Mouse (Mus musculus) MEL (cell line): ENCODE measurements around the gene 1700021F05Rik. TPM values are rescaled to one million over a fixed set of nuclear protein-coding genes. Genes with fewer than 3 reads are reported as not detected.

Source experiments
- DNase-seq: peaks from one replicate; pipeline ENCODE4 v3.0.0; 2011; ENCODE audit warnings: low read depth, low spot score
- H3K27ac ChIP-seq: 2 replicates; pipeline ENCODE4 v1.5.1; 2012; ENCODE audit warnings: low read depth, mild to moderate bottlenecking, control low read depth, low read length, moderate library complexity; ENCODE audit not compliant: control insufficient read depth
- H3K27me3 ChIP-seq, 2 experiments: fragments of 150-350 bp in 1 of 2; sonication (generic) in 1 of 2; 2 replicates each; pipeline ENCODE4 v1.6.1; 2012; ENCODE audit warnings: low read length in 2 of 2, mild to moderate bottlenecking in 2 of 2, improper control_type of control experiment in 1 of 2, moderate library complexity in 1 of 2; ENCODE audit not compliant: insufficient read depth in 2 of 2, control insufficient read depth in 1 of 2
- H3K36me3 ChIP-seq, 2 experiments: 2 replicates each; pipeline ENCODE4 v1.6.1; 2012 to 2014; ENCODE audit warnings: low read length in 2 of 2, improper control_type of control experiment in 1 of 2, inconsistent platforms in 1 of 2, mild to moderate bottlenecking in 1 of 2; ENCODE audit not compliant: insufficient read depth in 2 of 2, control insufficient read depth in 1 of 2
- H3K4me1 ChIP-seq, 2 experiments: fragments of 150-350 bp in 1 of 2; sonication (generic) in 1 of 2; 2 replicates each; pipeline ENCODE4 v1.6.1; 2012; ENCODE audit warnings: low read length in 2 of 2, improper control_type of control experiment in 1 of 2, mild to moderate bottlenecking in 1 of 2; ENCODE audit not compliant: insufficient read depth in 2 of 2, control insufficient read depth in 1 of 2
- H3K4me3 ChIP-seq, 2 experiments: fragments of 150-350 bp in 1 of 2; sonication (generic) in 1 of 2; 2 replicates each; pipeline ENCODE4 v1.5.1; 2012; ENCODE audit warnings: low read depth in 2 of 2, low read length in 2 of 2, mild to moderate bottlenecking in 2 of 2, moderate library complexity in 2 of 2, control low read depth in 1 of 2, improper control_type of control experiment in 1 of 2; ENCODE audit not compliant: control insufficient read depth in 1 of 2, insufficient read depth in 1 of 2
- H3K79me2 ChIP-seq: 2 replicates; pipeline ENCODE4 v1.6.1; 2012; ENCODE audit warnings: mild to moderate bottlenecking, low read length, moderate library complexity; ENCODE audit not compliant: control insufficient read depth, poor library complexity, insufficient read depth
- H3K9ac ChIP-seq: 2 replicates; pipeline ENCODE4 v1.6.1; 2012; ENCODE audit warnings: low read depth, mild to moderate bottlenecking, control low read depth, low read length, moderate library complexity; ENCODE audit not compliant: control insufficient read depth, poor library complexity, severe bottlenecking
- H3K9me3 ChIP-seq: fragments of 150-350 bp; sonication (generic); replicated peaks from 2 replicates; pipeline ENCODE4 v1.6.1; 2012; ENCODE audit warnings: mild to moderate bottlenecking, low read length, improper control_type of control experiment, moderate library complexity; ENCODE audit not compliant: insufficient read depth
- BHLHE40 ChIP-seq: IDR thresholded peaks from 2 replicates; pipeline ENCODE4 v1.6.1; 2012; ENCODE audit warnings: low read depth, mild to moderate bottlenecking, inconsistent platforms, low read length, improper control_type of control experiment, borderline replicate concordance
- CHD1 ChIP-seq: IDR thresholded peaks from 2 replicates; pipeline ENCODE4 v1.6.1; 2012; ENCODE audit warnings: low read depth, mild to moderate bottlenecking, inconsistent platforms, low read length, improper control_type of control experiment
- E2F4 ChIP-seq: IDR thresholded peaks from 2 replicates; pipeline ENCODE4 v1.6.1; 2011; ENCODE audit warnings: low read depth, low read length, improper control_type of control experiment, borderline replicate concordance
- EP300 ChIP-seq, 2 experiments: IDR thresholded peaks; 2 replicates each; pipeline ENCODE4 v1.6.1; 2011; ENCODE audit warnings: improper control_type of control experiment in 2 of 2, low read length in 2 of 2, low read depth in 1 of 2, mild to moderate bottlenecking in 1 of 2
- ETS1 ChIP-seq: IDR thresholded peaks from 2 replicates; pipeline ENCODE4 v1.6.1; 2012; ENCODE audit warnings: low read depth, mild to moderate bottlenecking, inconsistent platforms, low read length, improper control_type of control experiment, moderate library complexity
- GATA1 ChIP-seq: IDR thresholded peaks from 2 replicates; pipeline ENCODE4 v1.6.1; 2011; ENCODE audit warnings: low read depth, low read length, improper control_type of control experiment
- MAFK ChIP-seq: IDR thresholded peaks from 2 replicates; pipeline ENCODE4 v1.6.1; 2011; ENCODE audit warnings: low read depth, mild to moderate bottlenecking, low read length, improper control_type of control experiment, borderline replicate concordance
- MAX ChIP-seq: IDR thresholded peaks from 2 replicates; pipeline ENCODE4 v1.6.1; 2011; ENCODE audit warnings: low read length, improper control_type of control experiment
- MEF2A ChIP-seq: IDR thresholded peaks from 2 replicates; pipeline ENCODE4 v1.6.1; 2014; ENCODE audit warnings: low read depth, mild to moderate bottlenecking, inconsistent platforms, low read length, improper control_type of control experiment; ENCODE audit not compliant: poor library complexity, insufficient replicate concordance, severe bottlenecking; ENCODE audit errors: extremely low read depth
- MXI1 ChIP-seq: IDR thresholded peaks from 2 replicates; pipeline ENCODE4 v1.6.1; 2011; ENCODE audit warnings: mild to moderate bottlenecking, low read depth, low read length, improper control_type of control experiment
- MYB ChIP-seq: IDR thresholded peaks from 2 replicates; pipeline ENCODE4 v1.6.1; 2011; ENCODE audit warnings: mild to moderate bottlenecking, low read depth, low read length, improper control_type of control experiment
- MYC ChIP-seq: IDR thresholded peaks from 2 replicates; pipeline ENCODE4 v1.6.1; 2011; ENCODE audit warnings: low read depth, mild to moderate bottlenecking, low read length, improper control_type of control experiment, moderate library complexity
- POLR2A ChIP-seq, 2 experiments: IDR thresholded peaks; 2 replicates each; pipeline ENCODE4 v1.6.1; 2011 to 2012; ENCODE audit warnings: low read length in 2 of 2, mild to moderate bottlenecking in 2 of 2, control low read depth in 1 of 2, improper control_type of control experiment in 1 of 2, low read depth in 1 of 2, moderate library complexity in 1 of 2; ENCODE audit not compliant: control insufficient read depth in 1 of 2, insufficient read depth in 1 of 2, poor library complexity in 1 of 2
- POLR2AphosphoS5 ChIP-seq: IDR thresholded peaks from 2 replicates; pipeline ENCODE4 v1.6.1; 2012; ENCODE audit warnings: low read depth, borderline replicate concordance, mild to moderate bottlenecking, inconsistent platforms, low read length, moderate library complexity, mixed read lengths
- RCOR1 ChIP-seq: IDR thresholded peaks from 2 replicates; pipeline ENCODE4 v1.6.1; 2012; ENCODE audit warnings: low read depth, mild to moderate bottlenecking, inconsistent platforms, low read length, improper control_type of control experiment
- SIN3A ChIP-seq: IDR thresholded peaks from 2 replicates; pipeline ENCODE4 v1.6.1; 2012; ENCODE audit warnings: low read length, improper control_type of control experiment, inconsistent platforms
- TAL1 ChIP-seq: IDR thresholded peaks from 2 replicates; pipeline ENCODE4 v1.6.1; 2012; ENCODE audit warnings: mild to moderate bottlenecking, inconsistent platforms, low read length, moderate library complexity, mixed read lengths
- TBP ChIP-seq: IDR thresholded peaks from 2 replicates; pipeline ENCODE4 v1.8.0; 2011; ENCODE audit warnings: low read depth, low read length, improper control_type of control experiment
- TCF12 ChIP-seq: IDR thresholded peaks from 2 replicates; pipeline ENCODE4 v1.6.1; 2014; ENCODE audit warnings: low read depth, mild to moderate bottlenecking, inconsistent platforms, low read length, improper control_type of control experiment, moderate library complexity
- ZKSCAN1 ChIP-seq: IDR thresholded peaks from 2 replicates; pipeline ENCODE4 v1.6.1; 2012; ENCODE audit warnings: low read depth, mild to moderate bottlenecking, inconsistent platforms, low read length, improper control_type of control experiment, moderate library complexity
- polyA plus RNA-seq, 2 experiments: library from polyadenylated mRNA; stranded (reverse) in 1 of 2; unstranded in 1 of 2; fragments of >175 nt in 1 of 2; fragments of >200 nt in 1 of 2; gene quantifications; 2 replicates each; pipeline versions ENCODE4 v1.2.1 to v1.2.4; 2012; ENCODE audit warnings: low replicate concordance in 2 of 2, low read depth in 1 of 2; ENCODE audit not compliant: insufficient read length in 2 of 2, insufficient read depth in 1 of 2, missing spikeins in 1 of 2
- total RNA-seq: library from RNA; depleted of rRNA; stranded (reverse); fragments of 300-350 nt; gene quantifications from 2 replicates; pipeline ENCODE4 v1.2.3, GENCODE M21; 2012

1700021F05Rik gene
- total and polyA plus RNA-seq, 3 experiments = 66.5 to 93.8 TPM; not detected in 1

- DNase-seq = peak; percentile 82
- Histone ChIP-seq H3K4me1 (peaks cover 3 to 7% of the 10 kb centered on the region in 2 experiments; a peak in 3 of 4 replicates), H3K27me3 (no peaks in the 10 kb centered on the region), H3K9me3 (no peaks in the 10 kb centered on the region), H3K9ac (no peak overlapping the region), H3K4me3 (no peak overlapping the region), H3K36me3 (peaks cover 0 to 3% of the 10 kb centered on the region in 2 experiments; a peak in 1 of 4 replicates), H3K27ac (no peak overlapping the region), H3K79me2 (no peaks in the 10 kb centered on the region)
- TF ChIP-seq TAL1 = peak; percentile 53
- TF ChIP-seq MAX = no peak
- TF ChIP-seq SIN3A = peak; percentile 47
- TF ChIP-seq BHLHE40 = no peak
- peak; percentile 65 for TF ChIP-seq RCOR1
- TF ChIP-seq ETS1 = peak; percentile 34; the same call in 1 of the 2 replicates
- TF ChIP-seq ZKSCAN1 = peak; percentile 63; the same call in 1 of the 2 replicates
- TF ChIP-seq MAFK = no peak
- peak; percentile 74 to 88 for TF ChIP-seq EP300 (IDR thresholded peaks at IDR 0.05; ENCODE audit: low read depth in 1 of 2, low read length in 2 of 2)
- TF ChIP-seq MYB = no peak
- TF ChIP-seq POLR2A (IDR thresholded peaks at IDR 0.05; ENCODE audit: control insufficient read depth in 1 of 2, insufficient read depth in 1 of 2, low read depth in 1 of 2, low read length in 2 of 2, poor library complexity in 1 of 2) = no peak
- TF ChIP-seq TCF12 = peak; percentile 65
- peak; percentile 39; the same call in 1 of the 2 replicates for TF ChIP-seq MXI1
- TF ChIP-seq GATA1 = peak; percentile 76
Observed at GRCm38 (mm10) chr10:43557630-43558165, 16.9 kb upstream of the 1700021F05Rik start.

DNA sequence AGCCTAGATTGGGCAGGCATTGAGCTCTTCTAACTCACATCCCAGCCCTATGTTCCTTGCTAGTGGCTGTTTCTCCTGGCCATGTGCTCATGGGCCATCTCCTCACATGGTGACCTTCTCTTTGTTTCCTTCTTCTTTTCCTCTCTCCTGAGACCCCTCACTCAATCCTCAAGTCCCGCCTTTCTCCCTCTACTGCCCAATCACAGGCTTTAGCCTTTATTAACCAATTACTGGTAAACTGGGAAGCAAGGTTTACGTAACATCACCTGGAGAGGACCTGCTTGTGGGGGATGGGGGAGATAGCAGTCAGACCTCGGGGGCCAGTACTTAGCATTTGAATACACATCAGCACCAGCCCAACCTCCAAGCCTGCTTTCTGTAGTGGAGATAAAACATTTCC, 10.6 kb upstream of the 1700021F05Rik start:
- no peaks in the 10 kb centered on the region for H3K4me1 ChIP-seq
- no peak for DNase-seq
- H3K9ac ChIP-seq = no peak overlapping the region
- H3K36me3 ChIP-seq = no peaks in the 10 kb centered on the region
- H3K79me2 ChIP-seq = no peaks in the 10 kb centered on the region
- H3K27me3 ChIP-seq = no peaks in the 10 kb centered on the region; a peak in 1 of 4 replicates
- H3K9me3 ChIP-seq = no peaks in the 10 kb centered on the region
- H3K27ac ChIP-seq = no peak overlapping the region
- no peak overlapping the region for H3K4me3 ChIP-seq
- no peak for TF ChIP-seq MEF2A

GRCm38 (mm10) chr10:43550923-43551322, 10.1 kb upstream of the 1700021F05Rik start:
- no peaks in the 10 kb centered on the region for H3K4me1 ChIP-seq
- H3K9me3 ChIP-seq = no peaks in the 10 kb centered on the region
- H3K36me3 ChIP-seq = no peaks in the 10 kb centered on the region
- no peak overlapping the region for H3K27ac ChIP-seq
- no peak overlapping the region for H3K4me3 ChIP-seq
- TF ChIP-seq BHLHE40 (no peak), TCF12 (no peak), EP300 (IDR thresholded peaks at IDR 0.05; ENCODE audit: low read depth in 1 of 2, low read length in 2 of 2) (no peak), TBP (no peak), POLR2A (IDR thresholded peaks at IDR 0.05; ENCODE audit: control insufficient read depth in 1 of 2, insufficient read depth in 1 of 2, low read depth in 1 of 2, low read length in 2 of 2, poor library complexity in 1 of 2) (no peak), MYC (no peak), MAFK (no peak), CHD1 (no peak), ZKSCAN1 (no peak), E2F4 (no peak), SIN3A (no peak), POLR2AphosphoS5 (no peak)
- no peaks in the 10 kb centered on the region; a peak in 1 of 4 replicates for H3K27me3 ChIP-seq
- no peak overlapping the region for H3K9ac ChIP-seq
- H3K79me2 ChIP-seq = no peaks in the 10 kb centered on the region
- DNase-seq = no peak
